Mouse (Mus musculus): ENCODE results near the gene Gm42372.

GRCm38 (mm10) chr7:16978173-16978572, 4.7 kb upstream of the Gm42372 start:
- TF ChIP-seq FLI1 (IDR thresholded peaks at IDR 0.05; ENCODE audit: low read length) (no peak), GATA1 (IDR thresholded peaks at IDR 0.05; ENCODE audit: borderline replicate concordance, low read length) (no peak)

Measured in megakaryocyte, embryonic 14.5 days (primary cell).